Mouse (Mus musculus): ENCODE data around the gene Ccdc38.

Gene Ccdc38

GRCm38 (mm10) chr10:93548991-93549390, 8.6 kb downstream of the Ccdc38 start:
- in situ Hi-C loops (cut with MseI, MboI): loop anchor here in 1 of 2 experiments (5.0 kb wide), 1 partner anchor 62 kb away; the partner anchor contains the start of gene Hal

DNA sequence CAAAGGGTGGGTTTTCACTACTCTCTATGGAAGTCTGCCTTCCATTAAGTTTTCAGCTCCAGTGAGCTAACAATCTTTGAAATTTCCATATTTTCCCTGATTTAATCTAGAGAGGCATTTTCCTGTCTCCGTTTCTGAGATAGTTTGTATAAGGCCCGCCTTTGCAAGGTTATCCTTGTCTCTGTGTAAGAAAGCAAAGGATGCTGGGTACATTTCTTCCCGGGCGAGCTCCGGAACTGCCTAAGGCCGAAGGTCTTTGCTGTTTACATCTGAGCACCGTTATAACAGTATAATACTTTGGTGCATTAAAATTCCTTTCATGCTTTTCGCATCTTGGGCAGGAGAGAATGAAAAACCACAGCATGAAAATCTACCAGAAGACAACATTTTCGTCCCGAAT, 9.4 kb downstream of the Ccdc38 start:
- in situ Hi-C loops (cut with MseI, MboI): loop anchor here (5.0 to 25.0 kb wide), 2 partner anchors 63 to 488 kb away; partner anchors contain the start of gene Hal (in 1 of the 2)

GRCm38 (mm10) chr10:93552596-93552995, 12.2 kb downstream of the Ccdc38 start:
- in situ Hi-C loops (cut with MseI, MboI): loop anchor here (25.0 kb wide), 1 partner anchor 490 kb away; no protein-coding TSS in a partner anchor

- in situ Hi-C loops (cut with MseI, MboI): loop anchor here (25.0 kb wide), 1 partner anchor 496 kb away; no protein-coding TSS in a partner anchor
Measured at GRCm38 (mm10) chr10:93557971-93558370, 17.5 kb downstream of the Ccdc38 start.

DNA sequence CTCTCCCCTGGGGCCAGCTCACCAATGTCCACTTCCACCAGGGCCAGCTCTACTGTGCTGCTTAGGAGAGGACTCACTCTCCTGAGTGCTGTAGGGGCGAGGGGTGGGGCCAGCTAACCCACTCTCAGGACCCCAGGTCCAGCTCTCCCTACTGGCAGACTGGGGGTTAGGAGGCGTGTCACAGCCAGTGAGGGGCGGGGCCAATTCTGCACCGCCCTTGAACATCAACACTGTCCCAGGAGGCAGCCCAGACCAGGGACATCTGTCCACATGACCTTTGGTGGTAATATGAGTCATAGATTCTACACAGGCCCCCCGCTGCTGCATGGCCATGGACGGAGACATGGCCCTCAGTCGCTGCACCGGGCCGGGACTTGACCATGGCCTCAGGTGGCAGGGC, 19.4 kb downstream of the Ccdc38 start:
- in situ Hi-C loops (cut with MseI, MboI): loop anchor here (25.0 kb wide), 1 partner anchor 497 kb away; no protein-coding TSS in a partner anchor

DNA sequence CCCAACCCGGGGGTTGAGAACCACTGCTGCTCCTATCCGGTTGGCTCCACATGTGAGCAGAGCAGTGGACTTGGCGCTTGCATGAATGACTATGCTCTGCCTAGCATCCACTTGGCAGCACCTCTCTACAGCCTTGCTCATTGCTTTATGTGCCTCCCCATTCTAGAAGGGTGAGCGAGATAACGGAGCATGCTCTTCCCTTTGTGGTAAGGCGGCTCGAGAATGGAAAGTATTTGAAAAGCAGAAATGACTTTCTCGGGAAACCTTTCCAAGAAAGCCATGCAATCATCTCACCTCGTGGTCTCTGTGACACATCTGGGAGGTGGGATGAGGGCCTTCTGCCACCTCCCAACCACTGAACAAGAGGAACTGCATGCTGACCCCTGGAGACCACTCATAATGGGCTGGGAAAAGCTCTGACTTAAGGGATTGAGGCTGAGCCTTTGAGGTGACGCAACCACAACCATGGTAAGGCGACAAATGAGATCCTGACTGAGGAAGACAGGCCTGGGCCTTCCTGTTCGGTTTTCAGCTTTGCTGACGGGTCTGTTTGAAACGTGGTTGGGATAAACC, 24.2 kb downstream of the Ccdc38 start:
- in situ Hi-C loops (cut with MseI, MboI): loop anchor here (25.0 kb wide), 1 partner anchor 502 kb away; no protein-coding TSS in a partner anchor

DNA sequence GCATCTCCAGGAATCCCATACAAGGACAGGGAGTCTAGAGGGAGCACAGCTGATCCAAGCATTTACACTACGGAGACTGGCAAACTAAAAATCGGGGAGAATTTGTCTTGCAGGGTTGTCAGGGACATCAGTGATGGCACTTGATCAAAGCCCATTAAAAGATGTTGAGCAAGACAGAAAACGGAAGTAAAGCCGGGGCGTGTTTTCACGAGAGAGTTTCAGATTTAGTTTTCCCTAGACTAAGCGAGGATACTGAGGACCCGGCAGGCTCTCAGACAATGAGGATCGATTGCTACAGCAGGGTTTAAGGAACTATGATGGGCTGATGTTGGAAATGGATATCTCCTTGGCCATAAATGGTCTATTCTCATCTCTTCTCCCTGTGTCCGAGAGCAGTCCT, 26.6 kb downstream of the Ccdc38 start:
- in situ Hi-C loops (cut with MseI, MboI): loop anchor here (25.0 kb wide), 1 partner anchor 505 kb away; no protein-coding TSS in a partner anchor

- in situ Hi-C loops (cut with MseI, MboI): loop anchor here (25.0 kb wide), 1 partner anchor 506 kb away; no protein-coding TSS in a partner anchor
Measured at GRCm38 (mm10) chr10:93567841-93568566, 27.6 kb downstream of the Ccdc38 start.

DNA sequence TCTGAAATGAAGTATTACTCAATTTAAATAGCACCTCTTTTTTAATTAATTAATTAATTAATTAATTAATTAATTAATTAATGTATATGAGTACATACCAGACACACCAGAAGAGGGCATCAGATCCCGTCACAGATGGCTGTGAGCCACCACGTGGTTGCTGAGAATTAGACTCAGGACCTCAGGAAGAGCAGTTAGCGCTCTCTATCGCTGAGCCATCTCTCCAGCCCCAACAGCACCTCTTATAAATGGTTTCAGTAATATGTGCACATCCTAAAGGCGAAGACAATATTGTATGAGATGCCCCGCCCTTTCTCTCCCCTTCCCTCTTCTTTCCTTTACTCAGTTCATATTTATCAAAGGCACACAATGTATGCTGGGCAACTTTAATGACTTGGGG, 28.2 kb downstream of the Ccdc38 start:
- in situ Hi-C loops (cut with MseI, MboI): loop anchor here (25.0 kb wide), 1 partner anchor 506 kb away; no protein-coding TSS in a partner anchor

DNA sequence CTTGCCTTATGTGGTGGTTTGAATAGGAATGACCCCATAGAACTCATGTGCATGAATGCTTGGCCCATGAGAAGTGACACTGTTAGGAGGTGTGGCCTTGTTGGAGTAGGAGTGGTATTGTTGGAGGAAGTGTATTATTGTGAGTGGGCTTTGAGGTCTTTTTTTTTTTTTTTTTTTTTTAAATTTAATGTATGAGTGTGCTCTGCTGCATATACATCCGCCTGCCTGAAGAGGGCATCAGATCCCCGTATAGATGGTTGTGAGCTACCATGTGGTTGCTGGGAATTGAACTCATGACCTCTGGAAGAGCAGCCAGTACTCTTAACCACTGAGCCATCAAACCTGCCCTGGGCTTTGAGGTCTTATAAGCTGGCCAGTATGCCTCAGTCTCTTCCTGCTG, 31.8 kb downstream of the Ccdc38 start:
- in situ Hi-C loops (cut with MseI, MboI): loop anchor here (5.0 to 25.0 kb wide), 2 partner anchors 145 to 510 kb away; no protein-coding TSS in a partner anchor

DNA sequence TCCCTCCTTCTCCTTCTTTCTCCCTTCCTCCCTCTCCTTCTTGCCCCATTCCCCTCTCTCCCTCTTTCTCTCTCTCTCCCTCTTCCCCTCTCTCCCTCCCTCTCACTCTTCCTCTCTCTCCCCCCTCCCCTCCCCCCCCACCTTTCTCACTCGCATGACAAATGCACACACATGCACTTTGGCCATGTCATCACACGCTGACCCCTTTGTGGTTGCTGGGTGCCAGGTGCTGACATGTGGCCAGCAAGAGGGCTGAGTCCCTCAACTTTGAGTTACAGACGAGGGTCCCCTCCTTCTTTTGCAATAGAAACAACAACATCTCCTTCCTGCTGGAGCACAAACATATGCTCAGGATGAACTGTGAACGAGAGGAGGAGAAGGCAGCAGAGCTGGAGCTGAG, 34.5 kb downstream of the Ccdc38 start:
- in situ Hi-C loops (cut with MseI, MboI): loop anchor here (5.0 to 25.0 kb wide), 3 partner anchors 88 to 513 kb away; partner anchors contain the start of gene Hal (in 1 of the 2)

- in situ Hi-C loops (cut with MseI, MboI): loop anchor here in 1 of 2 experiments (5.0 kb wide), 1 partner anchor 89 kb away; the partner anchor contains the start of gene Hal
Measured at GRCm38 (mm10) chr10:93575960-93576359, 35.5 kb downstream of the Ccdc38 start.

DNA sequence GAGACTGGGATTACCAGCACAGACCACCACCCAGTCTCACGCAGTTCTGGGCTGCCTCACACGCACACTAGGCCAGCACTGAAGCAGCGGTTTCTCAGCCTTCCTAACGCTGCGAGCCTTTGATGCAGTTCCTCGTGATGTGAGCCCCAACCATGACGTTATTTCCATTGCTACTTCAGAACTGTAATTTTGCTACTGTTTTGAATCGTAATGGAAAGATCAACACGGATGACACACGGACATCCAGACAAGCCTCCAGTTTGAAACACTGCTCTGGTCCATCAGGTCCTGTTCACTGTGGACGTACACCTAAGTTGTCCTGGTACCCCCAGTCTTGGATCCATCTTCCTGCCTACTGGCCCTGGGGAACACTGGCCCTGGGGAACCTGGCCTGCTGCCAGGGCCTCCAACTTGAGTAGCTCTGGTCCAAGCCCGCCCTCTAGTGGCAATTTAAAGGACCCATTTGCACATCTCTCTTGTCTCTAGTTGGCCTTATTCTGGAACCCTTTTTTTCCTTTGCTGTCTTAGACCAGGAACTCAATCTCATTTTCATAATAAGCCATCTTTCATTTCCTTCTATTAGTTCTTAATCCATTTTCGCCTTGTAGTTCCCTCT, 36.9 kb downstream of the Ccdc38 start:
- in situ Hi-C loops (cut with MseI, MboI): loop anchor here in 1 of 2 experiments (5.0 kb wide), 1 partner anchor 90 kb away; the partner anchor contains the start of gene Hal

- in situ Hi-C loops (cut with MseI, MboI): no loop called here
Measured at GRCm38 (mm10) chr10:93588796-93589195, 48.4 kb downstream of the Ccdc38 start.

DNA sequence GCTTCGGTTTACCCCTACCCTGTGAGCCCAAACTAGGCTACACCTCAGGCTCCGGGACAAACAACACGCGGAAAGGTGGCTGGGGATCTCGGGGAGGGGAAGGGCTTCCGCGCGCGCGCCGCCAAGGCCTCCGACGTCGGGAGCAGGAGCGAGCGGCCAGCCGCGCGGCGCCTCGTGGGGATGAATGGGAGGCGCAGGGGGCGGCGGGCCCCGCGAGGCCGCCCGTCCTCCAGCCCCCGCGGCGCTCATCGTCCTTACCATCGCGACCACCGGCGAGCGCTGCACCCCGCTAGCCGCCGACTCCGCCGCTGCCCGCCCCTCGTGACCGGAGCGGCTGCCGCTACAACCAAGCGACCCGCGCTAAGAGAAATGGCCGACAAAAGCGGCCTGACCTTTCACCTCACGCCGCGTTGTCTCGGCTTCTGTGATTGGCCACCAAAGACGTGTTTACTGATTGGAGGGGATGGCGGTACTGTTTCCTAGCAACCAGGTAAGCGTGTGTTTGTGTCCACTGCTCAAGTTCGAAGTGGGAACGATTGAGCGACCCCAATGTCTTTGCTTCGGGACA, 48.9 kb downstream of the Ccdc38 start, which contains the start of gene Snrpf:
Gene Snrpf, minus strand, starts transcription at position 426 of the 568 bp plus-strand sequence.
- in situ Hi-C loops (cut with MseI, MboI): no loop called here

GRCm38 (mm10) chr10:93592456-93592855, 52.0 kb downstream of the Ccdc38 start:
- in situ Hi-C loops (cut with MseI, MboI): no loop called here

DNA sequence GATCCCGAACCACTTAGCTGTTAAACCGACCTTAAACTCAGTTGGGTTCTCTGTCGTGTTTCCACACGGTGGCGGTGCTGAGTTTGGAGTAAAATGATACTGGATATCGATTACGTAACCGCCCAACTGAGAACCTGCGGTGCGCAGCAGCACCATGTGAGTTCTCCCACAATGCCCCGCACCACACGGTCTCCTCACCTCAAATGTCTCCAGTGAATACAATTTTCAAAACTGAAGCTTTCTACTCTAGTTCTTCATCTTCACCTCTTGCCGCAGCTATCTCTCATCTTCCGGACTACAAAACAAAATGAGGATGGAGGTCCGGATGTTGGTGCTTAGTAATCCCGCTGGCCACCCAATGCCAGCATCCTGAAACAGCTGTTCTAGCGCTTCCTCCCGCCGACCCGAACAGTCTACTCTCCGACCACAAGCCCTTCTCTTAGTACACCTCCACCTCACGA, 53.6 kb downstream of the Ccdc38 start:
- in situ Hi-C loops (cut with MseI, MboI): no loop called here

DNA sequence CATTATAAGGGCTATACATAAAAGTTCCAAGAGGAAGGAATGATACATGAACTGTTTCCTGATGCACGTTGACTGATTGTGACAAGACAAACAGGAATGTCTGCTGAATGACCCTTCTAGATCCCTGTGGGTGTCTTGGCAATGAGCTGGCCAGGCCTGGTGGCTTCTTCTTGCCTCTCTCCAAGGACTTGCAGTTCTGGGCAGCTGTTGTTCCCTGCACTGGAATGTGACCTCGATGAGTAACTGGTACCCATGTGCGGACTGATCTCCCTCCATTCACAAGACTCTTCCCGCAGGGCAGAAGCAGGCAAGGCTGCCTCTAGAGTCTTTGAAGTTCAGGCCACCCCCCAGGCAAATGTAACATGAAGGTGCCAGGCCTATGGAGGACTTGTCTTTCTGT, 55.4 kb downstream of the Ccdc38 start:
- in situ Hi-C loops (cut with MseI, MboI): no loop called here

DNA sequence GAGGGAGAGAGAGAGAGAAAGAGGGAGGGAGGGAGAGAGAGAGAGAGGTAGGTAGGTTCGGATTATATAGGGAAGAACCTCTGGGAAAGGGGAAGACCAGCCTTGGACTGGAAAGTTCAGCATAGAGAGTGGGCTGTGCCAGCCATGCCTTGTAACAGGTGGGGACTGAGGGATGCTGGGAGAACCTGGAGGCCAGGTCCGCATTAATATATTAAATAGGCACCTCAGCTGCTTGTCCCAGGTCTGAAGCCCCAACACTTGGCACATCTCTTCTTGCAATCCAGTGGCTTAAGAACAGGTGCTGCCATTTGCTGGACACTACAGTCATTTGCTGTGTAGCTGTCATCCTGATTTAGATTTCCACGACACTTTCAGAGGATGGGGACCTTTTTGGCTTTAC, 56.2 kb downstream of the Ccdc38 start:
- in situ Hi-C loops (cut with MseI, MboI): no loop called here

- in situ Hi-C loops (cut with MseI, MboI): no loop called here
Measured at GRCm38 (mm10) chr10:93602309-93602708, 61.9 kb downstream of the Ccdc38 start.

DNA sequence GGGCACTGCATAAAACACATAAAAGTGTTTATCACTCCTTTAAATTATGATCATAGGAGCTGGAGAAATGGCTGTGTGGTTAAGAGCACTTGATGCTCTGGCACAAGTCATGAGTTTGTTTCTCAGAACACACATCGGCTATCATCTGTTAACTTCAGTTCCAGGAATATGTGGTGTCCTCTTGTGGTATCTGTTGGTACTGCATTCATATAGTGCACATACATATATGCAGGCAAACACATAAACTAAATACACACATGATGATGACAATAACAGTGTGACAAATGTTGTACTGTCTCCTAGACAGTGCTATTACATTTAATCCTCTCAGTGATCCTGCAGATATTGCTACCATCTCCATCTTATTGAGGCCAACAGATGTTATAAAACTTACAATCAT, 62.8 kb downstream of the Ccdc38 start:
- in situ Hi-C loops (cut with MseI, MboI): no loop called here

All from mouse trophoblast stem cell (cell line).